Mouse (Mus musculus) erythroid progenitor cell, adult 5-6 weeks (primary cell): ENCODE results near the gene 1700016C15Rik. TPM values are rescaled to one million over a fixed set of nuclear protein-coding genes. Genes with fewer than 3 reads are reported as not detected.

Experiments used
- ATAC-seq: replicated peaks from 2 replicates; pipeline ENCODE4 v1.8.0; 2016; ENCODE audit warnings: moderate number of reproducible peaks, mild to moderate bottlenecking, moderate TSS enrichment, inconsistent platforms; ENCODE audit not compliant: poor library complexity, low FRiP score, severe bottlenecking
- total RNA-seq, 2 experiments: library from RNA; stranded (forward) in 1 of 2; stranded (reverse) in 1 of 2; fragments of 150-400 nt in 1 of 2; fragments of 186-747, 209-891 nt in 1 of 2; gene quantifications; 2 replicates each; pipeline versions ENCODE4 v1.2.3 to v1.2.4; 2015 to 2017; ENCODE audit warnings: low replicate concordance in 2 of 2

1700016C15Rik gene
- total RNA-seq, 2 experiments from 2014 or later: not detected

GRCm38 (mm10) chr1:177714397-177715012, 15.1 kb upstream of the 1700016C15Rik start:
- no peak for ATAC-seq

- no peak for ATAC-seq
These were observed 13.2 kb upstream of the 1700016C15Rik start for GRCm38 (mm10) chr1:177716448-177716847.

GRCm38 (mm10) chr1:177717057-177717835, 12.4 kb upstream of the 1700016C15Rik start:
- ATAC-seq: 0 out of 2 replicates have a peak, but pooled peaks have one; percentile 49

- no peak for ATAC-seq
These were observed 11.1 kb upstream of the 1700016C15Rik start for GRCm38 (mm10) chr1:177718340-177719028.

- ATAC-seq: no peak
These were observed 10.6 kb upstream of the 1700016C15Rik start for GRCm38 (mm10) chr1:177719029-177719427.

- no peak for ATAC-seq
These were observed 5.8 kb upstream of the 1700016C15Rik start for GRCm38 (mm10) chr1:177723786-177724185.

GRCm38 (mm10) chr1:177726870-177727269, 2.7 kb upstream of the 1700016C15Rik start:
- no peak for ATAC-seq

- ATAC-seq: no peak
These were observed 1.6 kb upstream of the 1700016C15Rik start for GRCm38 (mm10) chr1:177727883-177728525.

- no peak for ATAC-seq
These were observed 2.4 kb downstream of the 1700016C15Rik start for GRCm38 (mm10) chr1:177731973-177732372.

GRCm38 (mm10) chr1:177737505-177738105, 8.0 kb downstream of the 1700016C15Rik start:
- no peak for ATAC-seq

- ATAC-seq: no peak
These were observed 11.1 kb downstream of the 1700016C15Rik start for GRCm38 (mm10) chr1:177740707-177741106.

GRCm38 (mm10) chr1:177742119-177742518, 12.5 kb downstream of the 1700016C15Rik start:
- no peak for ATAC-seq

- ATAC-seq: no peak
These were observed 15.1 kb downstream of the 1700016C15Rik start for GRCm38 (mm10) chr1:177744521-177745325.

GRCm38 (mm10) chr1:177747869-177748540, 18.4 kb downstream of the 1700016C15Rik start:
- no peak for ATAC-seq

GRCm38 (mm10) chr1:177753496-177753895, 23.9 kb downstream of the 1700016C15Rik start:
- ATAC-seq: no peak

- no peak for ATAC-seq
These were observed 27.6 kb downstream of the 1700016C15Rik start for GRCm38 (mm10) chr1:177757249-177757648.

- ATAC-seq: no peak
These were observed 39.3 kb downstream of the 1700016C15Rik start for GRCm38 (mm10) chr1:177768931-177769330.

- no peak for ATAC-seq
These were observed 47.8 kb downstream of the 1700016C15Rik start for GRCm38 (mm10) chr1:177777397-177777796.
